Mouse (Mus musculus): Measurements from ENCODE around the gene Ephb2.

- no peak for TF ChIP-seq CTCF (conservative IDR thresholded peaks at IDR 0.05; ENCODE audit: insufficient read depth, insufficient read length, low read depth, low read length)
- TF ChIP-seq POLR2A (IDR thresholded peaks at IDR 0.05; ENCODE audit: low read depth, low read length), result no peak
Measured at GRCm38 (mm10) chr4:136626590-136626989, 209.2 kb downstream of the Ephb2 start.
